In the genomic region with DNA sequence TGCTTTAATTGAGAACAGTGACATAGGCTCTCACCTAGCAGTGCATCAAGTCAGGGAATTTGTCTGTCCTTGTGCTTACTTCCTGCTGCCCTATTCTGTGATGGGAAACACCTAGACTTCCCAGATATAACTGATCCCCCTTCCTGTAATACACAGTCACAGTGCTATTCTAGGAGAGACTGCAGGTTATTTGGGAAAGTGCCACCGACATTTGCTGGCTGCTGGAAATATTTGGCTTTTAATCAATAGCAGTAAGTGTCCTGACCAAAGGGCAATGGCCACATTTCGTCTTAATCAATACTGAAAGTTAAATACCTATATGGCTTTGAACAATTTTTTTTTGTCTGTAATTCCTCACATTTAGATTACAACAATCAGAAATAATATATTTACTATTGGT, we compare ENCODE assay signal across 35 mouse cellular contexts.
"Had no signal": no experiment of that assay in that cellular context is flagged by ENCODE, and none has a peak within 500 bp of the region (broad histone marks: within the 10 kb centered on the region; RNA-seq: fewer than 3 reads in every experiment).

No protein-coding gene starts in this region.

- H3K27ac ChIP-seq: heart, embryonic 13.5 days; heart, embryonic 15.5 days; hindbrain, embryonic 10.5 days; hindbrain, embryonic 12.5 days; hindbrain, embryonic 13.5 days; hindbrain, embryonic 14.5 days; hindbrain, embryonic 15.5 days; hindbrain, postnatal 0 days; intestine, embryonic 15.5 days; kidney, embryonic 15.5 days; kidney, postnatal 0 days; layer of hippocampus, adult 2 months; left cerebral cortex, adult 2 months had no signal

- H3K27me3 ChIP-seq: heart, embryonic 12.5 days; heart, embryonic 13.5 days; heart, embryonic 15.5 days; hindbrain, embryonic 12.5 days; hindbrain, embryonic 13.5 days; hindbrain, embryonic 15.5 days; intestine, embryonic 15.5 days; kidney, embryonic 15.5 days had no signal

- H3K9me3 ChIP-seq: heart, embryonic 12.5 days; heart, embryonic 13.5 days; heart, embryonic 15.5 days; hindbrain, embryonic 10.5 days; hindbrain, embryonic 12.5 days; hindbrain, embryonic 13.5 days; hindbrain, embryonic 15.5 days; intestine, embryonic 15.5 days; kidney, embryonic 15.5 days had no signal

- H3K9ac ChIP-seq: heart, embryonic 12.5 days; heart, embryonic 13.5 days; heart, embryonic 15.5 days; hindbrain, embryonic 12.5 days; hindbrain, embryonic 13.5 days; hindbrain, embryonic 14.5 days; hindbrain, embryonic 15.5 days; intestine, embryonic 15.5 days; kidney, embryonic 15.5 days had no signal

- H3K36me3 ChIP-seq: heart, embryonic 12.5 days; heart, embryonic 13.5 days; heart, embryonic 15.5 days; hindbrain, embryonic 10.5 days; hindbrain, embryonic 12.5 days; hindbrain, embryonic 13.5 days; hindbrain, embryonic 15.5 days; intestine, embryonic 15.5 days; kidney, embryonic 15.5 days had no signal

- H3K4me2 ChIP-seq: heart, embryonic 11.5 days; heart, embryonic 12.5 days; heart, embryonic 13.5 days; heart, embryonic 15.5 days; hindbrain, embryonic 12.5 days; hindbrain, embryonic 13.5 days; hindbrain, embryonic 14.5 days; hindbrain, embryonic 15.5 days; intestine, embryonic 15.5 days; kidney, embryonic 15.5 days had no signal

- H3K4me1 ChIP-seq: heart, embryonic 12.5 days; heart, embryonic 13.5 days; heart, embryonic 15.5 days; hindbrain, embryonic 10.5 days; hindbrain, embryonic 12.5 days; hindbrain, embryonic 15.5 days; intestine, embryonic 15.5 days; kidney, embryonic 15.5 days had no signal

- ATAC-seq: hindbrain, embryonic 16.5 days; hindbrain, postnatal 0 days; inflammation-experienced regulatory T-cells, adult 6 months; intestine, embryonic 15.5 days; intestine, embryonic 16.5 days; intestine, postnatal 0 days had no signal

- DNase-seq: heart, postnatal 10 days; heart, postnatal 14 days; heart, postnatal 36 days; heart, postnatal 4 days; kidney, adult 11 months; kidney, adult 18-20 months; kidney, adult 2 months; kidney, adult 8-10 months; kidney, adult 9 months; kidney, postnatal 10 days; kidney, postnatal 14 days; kidney, postnatal 25 days; kidney, postnatal 36 days; kidney, postnatal 4 days; layer of hippocampus, adult 9-11 months; layer of hippocampus, postnatal 36 days had no signal

- H3K4me3 ChIP-seq: heart, embryonic 12.5 days; heart, embryonic 13.5 days; heart, embryonic 15.5 days; hindbrain, embryonic 10.5 days; hindbrain, embryonic 12.5 days; hindbrain, embryonic 13.5 days; hindbrain, embryonic 15.5 days; intestine, embryonic 15.5 days; kidney, embryonic 15.5 days; layer of hippocampus, adult 2 months; left cerebral cortex, adult 2 months had no signal
